Mouse (Mus musculus): ENCODE measurements at regions not wholly inside any gene's neighbourhood (a gene's known extent, or its start where the extent isn't known, plus 50 kb on each side); places are given as distances from the start of the nearest gene placed in this dataset.

- TF ChIP-seq POLR2A (IDR thresholded peaks at IDR 0.05; ENCODE audit: extremely low read depth, insufficient read depth, low read length) (no peak), CTCF (IDR thresholded peaks at IDR 0.05; ENCODE audit: low read depth, low read length) (no peak)
These were observed 152.8 kb upstream of the Mrps10 start for GRCm38 (mm10) chr17:47215841-47216240.

Data from liver, adult 2 months (tissue).